In genomic region chr7:118358977-118359376, GRCm38 (mm10) we compare ENCODE assay signal across 16 mouse cellular contexts.
DNase-seq lines count a peak whose midpoint lies in the region; ATAC-seq and TF ChIP-seq lines count a peak whose summit lies in the region.
"Had no signal": no experiment of that assay in that cellular context is flagged by ENCODE, and none has a peak within 500 bp of the region (broad histone marks: within the 10 kb centered on the region; RNA-seq: fewer than 3 reads in every experiment).

No protein-coding gene starts in this region.

- no peak overlapping the region for H3K9ac ChIP-seq in intestine, embryonic 14.5 days (ENCODE audit: low read length)
- H3K9ac ChIP-seq in intestine, embryonic 16.5 days (ENCODE audit: low read depth, low read length): no peak overlapping the region
- no peak overlapping the region for H3K9ac ChIP-seq in embryonic facial prominence, embryonic 14.5 days (ENCODE audit: low read depth, low read length)
- no peak overlapping the region for H3K9ac ChIP-seq in stomach, postnatal 0 days (ENCODE audit: low read length)
- H3K9ac ChIP-seq: embryonic facial prominence, embryonic 12.5 days; midbrain, embryonic 15.5 days; neural tube, embryonic 13.5 days had no signal

- no peak for ATAC-seq in intestine, embryonic 14.5 days (replicated peaks; ENCODE audit: low FRiP score, low TSS enrichment, low read depth)
- ATAC-seq in intestine, embryonic 16.5 days: no peak
- no peak for ATAC-seq in embryonic facial prominence, embryonic 14.5 days (ENCODE audit: low read depth)
- no peak for ATAC-seq in stomach, postnatal 0 days (ENCODE audit: low FRiP score, low TSS enrichment)
- ATAC-seq: hindbrain, postnatal 0 days; midbrain, embryonic 15.5 days had no signal

- H3K9me3 ChIP-seq in intestine, embryonic 14.5 days (ENCODE audit: control insufficient read depth, low read length): no peaks in the 10 kb centered on the region
- H3K9me3 ChIP-seq in intestine, embryonic 16.5 days (ENCODE audit: control insufficient read depth, low read length): no peaks in the 10 kb centered on the region
- no peaks in the 10 kb centered on the region for H3K9me3 ChIP-seq in embryonic facial prominence, embryonic 14.5 days (ENCODE audit: control insufficient read depth, low read length)
- no peaks in the 10 kb centered on the region for H3K9me3 ChIP-seq in stomach, postnatal 0 days (ENCODE audit: control insufficient read depth, low read length)
- H3K9me3 ChIP-seq: embryonic facial prominence, embryonic 12.5 days; G1E; midbrain, embryonic 15.5 days; neural tube, embryonic 13.5 days had no signal

- H3K4me2 ChIP-seq in intestine, embryonic 14.5 days (ENCODE audit: low read length): no peak overlapping the region
- H3K4me2 ChIP-seq in intestine, embryonic 16.5 days (ENCODE audit: low read depth, low read length): no peak overlapping the region
- no peak overlapping the region for H3K4me2 ChIP-seq in embryonic facial prominence, embryonic 14.5 days (ENCODE audit: low read depth, low read length)
- H3K4me2 ChIP-seq in stomach, postnatal 0 days (replicated peaks; ENCODE audit: low read depth): no peak overlapping the region
- H3K4me2 ChIP-seq: embryonic facial prominence, embryonic 12.5 days; midbrain, embryonic 15.5 days; neural tube, embryonic 13.5 days had no signal

- no peaks in the 10 kb centered on the region for H3K4me1 ChIP-seq in intestine, embryonic 14.5 days (replicated peaks; ENCODE audit: control insufficient read depth, insufficient read depth, low read length)
- H3K4me1 ChIP-seq in intestine, embryonic 16.5 days (ENCODE audit: control insufficient read depth, insufficient read depth, low read length): no peaks in the 10 kb centered on the region
- 0 out of 2 replicates have a peak, but pooled peaks cover 5% of the 10 kb centered on the region for H3K4me1 ChIP-seq in embryonic facial prominence, embryonic 14.5 days (ENCODE audit: control insufficient read depth, insufficient read depth, low read length)
- H3K4me1 ChIP-seq in stomach, postnatal 0 days (replicated peaks; ENCODE audit: control insufficient read depth, insufficient read depth): no peaks in the 10 kb centered on the region
- H3K4me1 ChIP-seq: midbrain, embryonic 15.5 days; neural tube, embryonic 13.5 days had no signal

- no peaks in the 10 kb centered on the region for H3K27me3 ChIP-seq in intestine, embryonic 14.5 days (replicated peaks; ENCODE audit: control insufficient read depth, insufficient read depth, low read length)
- no peaks in the 10 kb centered on the region for H3K27me3 ChIP-seq in intestine, embryonic 16.5 days (replicated peaks; ENCODE audit: control insufficient read depth, insufficient read depth, low read length)
- no peaks in the 10 kb centered on the region for H3K27me3 ChIP-seq in embryonic facial prominence, embryonic 14.5 days (replicated peaks; ENCODE audit: control insufficient read depth, insufficient read depth, low read length)
- H3K27me3 ChIP-seq in stomach, postnatal 0 days (ENCODE audit: control insufficient read depth, insufficient read depth, low read length): no peaks in the 10 kb centered on the region
- H3K27me3 ChIP-seq: embryonic facial prominence, embryonic 12.5 days; midbrain, embryonic 15.5 days; neural tube, embryonic 13.5 days had no signal

- peak; percentile 65 for DNase-seq in intestine, embryonic 14.5 days (ENCODE audit: low spot score)
- DNase-seq in testis, postnatal 10 days (ENCODE audit: low spot score): peak; percentile 53
- DNase-seq in testis, postnatal 14 days (ENCODE audit: low spot score): no peak
- DNase-seq in embryonic facial prominence, embryonic 14.5 days (ENCODE audit: low spot score): peak; percentile 32
- peak; percentile 46 for DNase-seq in stomach, postnatal 0 days (ENCODE audit: low spot score)
- DNase-seq in cerebellum, adult 11-12 months: no peak
- DNase-seq in thymus, postnatal 4 days: no peak
- DNase-seq: cerebellum, adult 2 months; lung, postnatal 14 days; thymus, adult 18-20 months had no signal

- H3K36me3 ChIP-seq in intestine, embryonic 14.5 days (ENCODE audit: control insufficient read depth, insufficient read depth, low read length): no peaks in the 10 kb centered on the region
- no peaks in the 10 kb centered on the region for H3K36me3 ChIP-seq in intestine, embryonic 16.5 days (ENCODE audit: control insufficient read depth, insufficient read depth, low read length)
- no peaks in the 10 kb centered on the region for H3K36me3 ChIP-seq in embryonic facial prominence, embryonic 14.5 days (ENCODE audit: control insufficient read depth, insufficient read depth, low read length)
- no peaks in the 10 kb centered on the region for H3K36me3 ChIP-seq in stomach, postnatal 0 days (ENCODE audit: control insufficient read depth, insufficient read depth, low read length)
- H3K36me3 ChIP-seq: embryonic facial prominence, embryonic 12.5 days; G1E; midbrain, embryonic 15.5 days; neural tube, embryonic 13.5 days had no signal

- no peak for TF ChIP-seq CTCF in stomach, postnatal 0 days (IDR thresholded peaks at IDR 0.05; ENCODE audit: low read depth)

- 42% methylated on average over 3 of the region's 3 CpGs for WGBS in intestine, embryonic 14.5 days
- 45% methylated on average over 3 of the region's 3 CpGs for WGBS in intestine, embryonic 16.5 days
- WGBS in embryonic facial prominence, embryonic 14.5 days: 53% methylated on average over 3 of the region's 3 CpGs
- 45% methylated on average over 3 of the region's 3 CpGs for WGBS in stomach, postnatal 0 days

- no peak for TF ChIP-seq EP300 in stomach, postnatal 0 days (optimal IDR thresholded peaks at IDR 0.05)

- no peak overlapping the region for H3K4me3 ChIP-seq in intestine, embryonic 14.5 days (ENCODE audit: low read depth, low read length)
- no peak overlapping the region for H3K4me3 ChIP-seq in intestine, embryonic 16.5 days (ENCODE audit: low read length)
- no peak overlapping the region for H3K4me3 ChIP-seq in embryonic facial prominence, embryonic 14.5 days (ENCODE audit: low read depth, low read length)
- H3K4me3 ChIP-seq in stomach, postnatal 0 days (ENCODE audit: low read depth, low read length): no peak overlapping the region
- H3K4me3 ChIP-seq: embryonic facial prominence, embryonic 12.5 days; midbrain, embryonic 15.5 days; neural tube, embryonic 13.5 days had no signal

- no peak overlapping the region for H3K27ac ChIP-seq in intestine, embryonic 14.5 days (ENCODE audit: low read depth)
- no peak overlapping the region for H3K27ac ChIP-seq in intestine, embryonic 16.5 days (ENCODE audit: low read length)
- H3K27ac ChIP-seq in embryonic facial prominence, embryonic 14.5 days (replicated peaks; ENCODE audit: low read depth, low read length): no peak overlapping the region
- no peak overlapping the region for H3K27ac ChIP-seq in stomach, postnatal 0 days (replicated peaks)
- H3K27ac ChIP-seq: embryonic facial prominence, embryonic 12.5 days; hindbrain, postnatal 0 days; midbrain, embryonic 15.5 days; neural tube, embryonic 13.5 days had no signal

Comparison
In these comparisons a context has a peak if more than half of its experiments do, and no peak if none do; other contexts are left out.
1. DNase-seq: peak in intestine, embryonic 14.5 days (single experiment), testis, postnatal 10 days (single experiment), embryonic facial prominence, embryonic 14.5 days (single experiment) and stomach, postnatal 0 days (single experiment); none in testis, postnatal 14 days (single experiment), cerebellum, adult 11-12 months (single experiment) and thymus, postnatal 4 days (single experiment).